Mouse (Mus musculus) MEL (cell line): Measurements from ENCODE around the gene Polr1a.

Experiments used
- CTCF ChIP-seq, 3 experiments: IDR thresholded peaks in 2 of 3; conservative IDR thresholded peaks in 1 of 3; 2 replicates each; pipeline ENCODE4 v1.5.1; 2011 to 2012; ENCODE audit warnings: low read length in 3 of 3, low read depth in 2 of 3, mild to moderate bottlenecking in 2 of 3, improper control_type of control experiment in 1 of 3, inconsistent platforms in 1 of 3, mixed read lengths in 1 of 3, moderate library complexity in 1 of 3; ENCODE audit not compliant: control insufficient read depth in 1 of 3, insufficient read depth in 1 of 3, poor library complexity in 1 of 3, severe bottlenecking in 1 of 3
- EP300 ChIP-seq, 2 experiments: IDR thresholded peaks; 2 replicates each; pipeline ENCODE4 v1.6.1; 2011; ENCODE audit warnings: improper control_type of control experiment in 2 of 2, low read length in 2 of 2, low read depth in 1 of 2, mild to moderate bottlenecking in 1 of 2
- GATA1 ChIP-seq: IDR thresholded peaks from 2 replicates; pipeline ENCODE4 v1.6.1; 2011; ENCODE audit warnings: low read depth, low read length, improper control_type of control experiment
- MAX ChIP-seq: IDR thresholded peaks from 2 replicates; pipeline ENCODE4 v1.6.1; 2011; ENCODE audit warnings: low read length, improper control_type of control experiment
- MAZ ChIP-seq: IDR thresholded peaks from 2 replicates; pipeline ENCODE4 v1.6.1; 2012; ENCODE audit warnings: low read depth, mild to moderate bottlenecking, inconsistent platforms, low read length, improper control_type of control experiment
- POLR2A ChIP-seq, 2 experiments: IDR thresholded peaks; 2 replicates each; pipeline ENCODE4 v1.6.1; 2011 to 2012; ENCODE audit warnings: low read length in 2 of 2, mild to moderate bottlenecking in 2 of 2, control low read depth in 1 of 2, improper control_type of control experiment in 1 of 2, low read depth in 1 of 2, moderate library complexity in 1 of 2; ENCODE audit not compliant: control insufficient read depth in 1 of 2, insufficient read depth in 1 of 2, poor library complexity in 1 of 2
- POLR2AphosphoS5 ChIP-seq: IDR thresholded peaks from 2 replicates; pipeline ENCODE4 v1.6.1; 2012; ENCODE audit warnings: low read depth, borderline replicate concordance, mild to moderate bottlenecking, inconsistent platforms, low read length, moderate library complexity, mixed read lengths
- RAD21 ChIP-seq: IDR thresholded peaks from 2 replicates; pipeline ENCODE4 v1.6.1; 2011; ENCODE audit warnings: mild to moderate bottlenecking, low read depth, low read length, improper control_type of control experiment
- TAL1 ChIP-seq: IDR thresholded peaks from 2 replicates; pipeline ENCODE4 v1.6.1; 2012; ENCODE audit warnings: mild to moderate bottlenecking, inconsistent platforms, low read length, moderate library complexity, mixed read lengths

- TF ChIP-seq GATA1 (no peak), MAX (no peak), TAL1 (no peak), POLR2AphosphoS5 (no peak), EP300 (IDR thresholded peaks at IDR 0.05; ENCODE audit: low read depth in 1 of 2, low read length in 2 of 2) (no peak), POLR2A (IDR thresholded peaks at IDR 0.05; ENCODE audit: control insufficient read depth in 1 of 2, insufficient read depth in 1 of 2, low read depth in 1 of 2, low read length in 2 of 2, poor library complexity in 1 of 2) (no peak), MAZ (no peak), RAD21 (no peak), CTCF (IDR thresholded peaks at IDR 0.05 in 2 of 3, conservative IDR thresholded peaks at IDR 0.05 in 1 of 3; ENCODE audit: control insufficient read depth in 1 of 3, insufficient read depth in 1 of 3, low read depth in 2 of 3, low read length in 3 of 3, poor library complexity in 1 of 3, severe bottlenecking in 1 of 3) (no peak)
Measured at GRCm38 (mm10) chr6:71911686-71912450, 3.0 kb downstream of the Polr1a start.
